Mouse (Mus musculus): ENCODE measurements around the gene Lrguk.

- TF ChIP-seq CTCF (IDR thresholded peaks at IDR 0.05; ENCODE audit: low read depth) (no peak), EP300 (IDR thresholded peaks at IDR 0.05; ENCODE audit: low read depth) (no peak)
These were observed 46.3 kb downstream of the Lrguk start for GRCm38 (mm10) chr6:34075520-34075919.
